In the genomic region with DNA sequence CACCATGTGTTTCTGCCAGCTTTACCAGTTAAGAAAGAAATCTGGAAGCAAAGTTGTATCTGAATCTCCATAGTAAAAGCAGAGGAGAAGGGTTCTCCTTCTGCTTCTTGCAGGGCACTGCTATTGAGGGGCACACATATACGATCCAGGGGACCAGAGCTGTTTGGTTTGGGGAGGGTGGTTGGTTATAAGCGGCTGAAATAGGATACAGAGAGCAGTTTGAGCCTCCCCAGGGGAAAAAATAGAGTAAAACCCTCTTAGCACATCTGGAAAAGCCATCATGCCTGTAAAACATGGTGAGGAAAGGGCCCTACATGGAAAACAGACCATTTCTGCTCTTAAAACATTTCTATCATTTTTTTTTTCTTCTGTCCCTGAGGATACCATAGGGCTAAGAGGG, we compare ENCODE assay signal across 24 mouse cellular contexts. TPM values are rescaled to one million over a fixed set of nuclear protein-coding genes. Genes with fewer than 3 reads are reported as not detected.
"Had no signal": no experiment of that assay in that cellular context is flagged by ENCODE, and none has a peak within 500 bp of the region (broad histone marks: within the 10 kb centered on the region; RNA-seq: fewer than 3 reads in every experiment).

No protein-coding gene starts in this region.

- H3K4me1 ChIP-seq: hindbrain, embryonic 12.5 days; intestine, embryonic 15.5 days; liver, embryonic 12.5 days had no signal

- H3K4me2 ChIP-seq: heart, embryonic 11.5 days; heart, embryonic 13.5 days; heart, embryonic 15.5 days; hindbrain, embryonic 12.5 days; hindbrain, embryonic 14.5 days; intestine, embryonic 15.5 days; liver, embryonic 12.5 days had no signal

- H3K9ac ChIP-seq: forebrain, postnatal 0 days; heart, embryonic 13.5 days; heart, embryonic 15.5 days; hindbrain, embryonic 12.5 days; hindbrain, embryonic 14.5 days; intestine, embryonic 15.5 days; liver, embryonic 12.5 days; liver, embryonic 14.5 days had no signal

- H3K9me3 ChIP-seq: heart, embryonic 13.5 days; heart, embryonic 15.5 days; hindbrain, embryonic 10.5 days; hindbrain, embryonic 12.5 days; intestine, embryonic 15.5 days; liver, embryonic 12.5 days had no signal

- ATAC-seq: forebrain, postnatal 0 days; hindbrain, embryonic 16.5 days; inflammation-experienced regulatory T-cells, adult 6 months; intestine, embryonic 15.5 days; intestine, postnatal 0 days; liver, embryonic 12.5 days had no signal

- H3K27me3 ChIP-seq: heart, embryonic 15.5 days; hindbrain, embryonic 12.5 days; intestine, embryonic 15.5 days; liver, embryonic 12.5 days had no signal

- H3K27ac ChIP-seq: heart, adult 2 months; heart, embryonic 13.5 days; heart, embryonic 15.5 days; hindbrain, embryonic 10.5 days; hindbrain, embryonic 12.5 days; hindbrain, embryonic 14.5 days; intestine, embryonic 15.5 days; layer of hippocampus, adult 2 months; liver, embryonic 12.5 days; liver, embryonic 14.5 days had no signal

- H3K4me3 ChIP-seq: heart, adult 2 months; heart, embryonic 13.5 days; heart, embryonic 15.5 days; hindbrain, embryonic 10.5 days; hindbrain, embryonic 12.5 days; intestine, embryonic 15.5 days; layer of hippocampus, adult 2 months; liver, embryonic 12.5 days had no signal

- DNase-seq: forebrain, postnatal 0 days; gastrocnemius, postnatal 14 days; heart, adult 2 months; heart, postnatal 14 days; heart, postnatal 36 days; kidney, adult 18-20 months; kidney, adult 8-10 months; kidney, postnatal 10 days; kidney, postnatal 25 days; kidney, postnatal 4 days; layer of hippocampus, postnatal 36 days had no signal

- H3K36me3 ChIP-seq: heart, embryonic 13.5 days; heart, embryonic 15.5 days; hindbrain, embryonic 10.5 days; hindbrain, embryonic 12.5 days; intestine, embryonic 15.5 days; liver, embryonic 12.5 days had no signal

RNA-seq across cellular contexts. Expression of a gene that starts 21.7 kb away (rescaled TPM):
- polyA plus RNA-seq: inflammation-experienced regulatory T-cells, adult 6 months had no signal
